Mouse (Mus musculus): Measurements from ENCODE around the gene Slc44a5. TPM values are rescaled to one million over a fixed set of nuclear protein-coding genes. Genes with fewer than 3 reads are reported as not detected.

Slc44a5 gene
- total RNA-seq, 1 experiment, result 0.09 TPM

DNA sequence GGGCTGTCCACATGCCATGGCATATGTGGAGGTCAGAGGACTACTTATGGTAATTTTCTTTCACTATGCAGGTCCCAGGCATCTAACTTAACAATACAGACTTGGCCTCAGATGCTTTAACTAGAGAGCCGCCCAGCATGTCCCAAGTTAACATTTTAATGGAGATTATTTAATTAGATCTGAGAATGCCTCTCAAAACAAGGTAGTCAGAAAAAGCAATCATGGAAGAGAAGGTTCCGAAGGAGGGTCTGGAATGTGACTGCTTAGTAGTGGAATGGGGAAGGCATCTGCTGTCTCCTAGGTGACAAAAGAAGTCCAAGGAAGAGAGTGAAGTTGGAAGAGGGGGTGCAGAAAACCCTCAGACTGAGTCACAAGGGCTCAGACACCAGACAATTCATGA, 7.4 kb downstream of the Slc44a5 start:
- Histone ChIP-seq H3K4me3 (ENCODE audit: insufficient read depth in 1 of 2, low read depth in 1 of 2, low read length in 2 of 2, poor library complexity in 1 of 2, severe bottlenecking in 1 of 2) (no peak overlapping the region), H3K4me1 (ENCODE audit: control insufficient read depth in 2 of 2, insufficient read depth in 2 of 2, low read length in 2 of 2, poor library complexity in 1 of 2) (no peaks in the 10 kb centered on the region), H3K27ac (ENCODE audit: insufficient read depth, low read depth, low read length, poor library complexity, severe bottlenecking) (no peak overlapping the region), H3K9ac (ENCODE audit: insufficient read depth, low read depth, low read length, poor library complexity, severe bottlenecking) (no peak overlapping the region), H3K36me3 (ENCODE audit: control insufficient read depth, insufficient read depth, low read length, poor library complexity, severe bottlenecking) (no peaks in the 10 kb centered on the region), H3K9me3 (ENCODE audit: control insufficient read depth, insufficient read depth, low read depth, low read length) (no peaks in the 10 kb centered on the region)
- in situ Hi-C loops (cut with MboI; ENCODE audit: low sequenced_read_pairs in 2 of 2, unreplicated experiment in 2 of 2), result no loop called here
- TF ChIP-seq ZNF384 (IDR thresholded peaks at IDR 0.05; ENCODE audit: low read depth, low read length) (no peak), ZC3H11A (IDR thresholded peaks at IDR 0.05; ENCODE audit: borderline replicate concordance, low read depth, low read length) (no peak), CHD2 (IDR thresholded peaks at IDR 0.05; ENCODE audit: low read depth, low read length) (no peak), HCFC1 (IDR thresholded peaks at IDR 0.05; ENCODE audit: borderline replicate concordance, insufficient read depth, low read length) (no peak), MAFK (IDR thresholded peaks at IDR 0.05; ENCODE audit: insufficient read depth, low read depth, low read length) (no peak)
- DNase-seq (ENCODE audit: low read depth, low spot score), result no peak

DNA sequence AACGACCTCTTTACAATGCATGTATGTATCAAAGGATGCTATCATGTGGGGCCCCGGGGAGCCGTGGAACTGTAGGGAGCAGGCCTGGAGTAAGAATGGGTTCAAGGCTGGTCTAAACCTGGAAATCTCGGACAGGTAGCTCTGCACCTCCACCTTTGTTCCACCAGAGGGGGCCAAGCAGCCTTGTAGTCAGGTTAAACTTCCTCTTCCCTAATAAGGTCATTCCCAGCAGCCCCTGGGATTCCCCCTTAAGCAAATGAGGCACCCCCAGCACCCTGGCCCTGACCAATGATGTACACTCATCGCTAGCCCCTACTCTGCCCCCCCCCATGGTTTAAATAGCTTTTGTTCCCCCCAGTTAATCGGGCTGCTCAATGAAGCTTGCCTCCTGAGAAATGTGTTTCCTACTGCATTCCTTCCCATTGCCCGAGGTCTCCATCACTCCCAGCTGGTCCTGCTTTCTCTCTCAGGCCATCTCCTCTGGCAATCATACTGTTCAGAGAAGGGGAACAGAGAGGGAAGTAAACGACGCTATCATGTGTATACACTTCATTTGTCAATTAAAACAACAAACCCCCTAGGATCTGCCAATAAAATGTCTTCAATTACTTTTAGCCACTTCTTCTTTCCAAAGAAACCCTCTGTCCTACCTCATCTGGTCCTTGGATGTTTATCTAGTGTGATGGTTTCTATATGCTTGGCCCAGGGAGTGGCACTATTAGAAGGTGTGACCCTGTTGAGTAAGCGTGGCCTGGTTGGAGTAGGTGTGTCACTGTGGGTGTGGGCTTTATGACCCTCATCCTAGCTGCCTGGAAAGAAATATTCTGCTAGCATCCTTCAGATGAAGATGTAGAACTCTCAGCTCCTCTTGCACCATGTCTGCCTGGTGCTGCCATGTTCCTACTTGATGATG, 11.4 kb downstream of the Slc44a5 start:
- no peak for TF ChIP-seq HCFC1 (IDR thresholded peaks at IDR 0.05; ENCODE audit: borderline replicate concordance, insufficient read depth, low read length)
- peak; percentile 82 for TF ChIP-seq ZC3H11A (IDR thresholded peaks at IDR 0.05; ENCODE audit: borderline replicate concordance, low read depth, low read length)
- TF ChIP-seq MAFK (IDR thresholded peaks at IDR 0.05; ENCODE audit: insufficient read depth, low read depth, low read length), result no peak
- in situ Hi-C loops (cut with MboI; ENCODE audit: low sequenced_read_pairs in 2 of 2, unreplicated experiment in 2 of 2), result no loop called here
- no peak overlapping the region for H3K9ac ChIP-seq (ENCODE audit: insufficient read depth, low read depth, low read length, poor library complexity, severe bottlenecking)
- H3K4me1 ChIP-seq (ENCODE audit: control insufficient read depth in 2 of 2, insufficient read depth in 2 of 2, low read length in 2 of 2, poor library complexity in 1 of 2), result no peaks in the 10 kb centered on the region
- no peak overlapping the region for H3K4me3 ChIP-seq (ENCODE audit: insufficient read depth in 1 of 2, low read depth in 1 of 2, low read length in 2 of 2, poor library complexity in 1 of 2, severe bottlenecking in 1 of 2)
- DNase-seq (ENCODE audit: low read depth, low spot score), result no peak
- no peak overlapping the region for H3K27ac ChIP-seq (ENCODE audit: insufficient read depth, low read depth, low read length, poor library complexity, severe bottlenecking)
- no peaks in the 10 kb centered on the region for H3K9me3 ChIP-seq (ENCODE audit: control insufficient read depth, insufficient read depth, low read depth, low read length)
- H3K36me3 ChIP-seq (ENCODE audit: control insufficient read depth, insufficient read depth, low read length, poor library complexity, severe bottlenecking), result no peaks in the 10 kb centered on the region

DNA sequence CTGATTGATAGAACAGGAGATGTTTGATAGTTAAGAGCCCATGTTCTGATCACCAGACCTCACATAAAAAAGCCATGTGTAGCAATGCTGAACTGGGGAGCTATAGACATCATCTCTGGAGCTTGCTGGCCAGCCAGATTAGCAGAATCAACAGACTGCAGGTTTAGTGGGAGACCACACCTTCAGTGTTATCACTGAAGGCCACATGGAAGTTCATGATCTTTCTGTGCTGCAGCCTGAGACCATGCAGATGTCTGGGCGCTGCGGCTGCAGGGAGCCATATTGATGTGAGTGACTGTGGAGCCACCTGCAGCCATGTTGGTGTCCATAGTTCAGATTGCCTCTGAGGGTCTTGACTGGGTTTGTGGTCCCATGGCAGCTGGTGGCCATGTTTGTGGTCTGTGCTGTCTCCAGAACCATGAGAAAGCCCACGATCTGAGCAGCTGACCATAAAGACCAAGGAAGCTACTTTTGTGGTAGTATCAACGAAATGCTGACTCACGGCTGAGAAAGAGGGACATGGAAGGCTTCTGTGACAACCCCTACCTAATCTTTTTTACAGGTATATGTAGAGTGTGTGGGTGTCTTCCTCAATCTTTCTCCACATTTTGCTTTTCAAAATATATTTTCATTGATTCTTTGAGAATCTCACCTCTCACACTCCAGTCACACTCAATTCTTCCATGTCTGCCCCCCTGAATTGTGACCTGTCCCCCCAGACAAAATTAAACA, 26.7 kb downstream of the Slc44a5 start:
- no peak overlapping the region for H3K27ac ChIP-seq (ENCODE audit: insufficient read depth, low read depth, low read length, poor library complexity, severe bottlenecking)

DNA sequence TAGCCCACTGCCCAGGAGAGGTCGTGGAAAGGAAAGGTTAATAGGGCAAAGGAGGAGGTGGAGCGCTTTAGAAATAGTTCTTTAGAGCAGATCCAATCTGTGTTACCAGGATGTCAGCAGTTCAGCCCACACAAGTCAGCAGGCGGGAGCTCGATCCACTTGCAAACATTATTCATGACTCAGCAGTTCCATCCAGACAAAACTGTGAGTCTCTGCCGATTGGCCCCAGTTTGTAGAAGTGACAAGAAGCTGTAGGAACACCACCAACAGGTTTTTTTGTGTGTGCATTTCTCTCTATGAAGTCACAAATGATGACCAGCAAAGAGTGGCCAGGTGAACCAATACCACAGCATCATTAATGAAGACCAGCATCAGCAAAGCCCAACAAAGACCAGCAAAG, 28.1 kb downstream of the Slc44a5 start:
- in situ Hi-C loops (cut with MboI; ENCODE audit: low sequenced_read_pairs in 2 of 2, unreplicated experiment in 2 of 2), result no loop called here
- no peak overlapping the region for H3K4me3 ChIP-seq (ENCODE audit: insufficient read depth in 1 of 2, low read depth in 1 of 2, low read length in 2 of 2, poor library complexity in 1 of 2, severe bottlenecking in 1 of 2)
- no peak overlapping the region for H3K9ac ChIP-seq (ENCODE audit: insufficient read depth, low read depth, low read length, poor library complexity, severe bottlenecking)
- no peak for DNase-seq (ENCODE audit: low read depth, low spot score)
- peak; percentile 84 for TF ChIP-seq MAFK (IDR thresholded peaks at IDR 0.05; ENCODE audit: insufficient read depth, low read depth, low read length)
- TF ChIP-seq HCFC1 (IDR thresholded peaks at IDR 0.05; ENCODE audit: borderline replicate concordance, insufficient read depth, low read length), result no peak
- no peak for TF ChIP-seq ZNF384 (IDR thresholded peaks at IDR 0.05; ENCODE audit: low read depth, low read length)
- no peaks in the 10 kb centered on the region for H3K9me3 ChIP-seq (ENCODE audit: control insufficient read depth, insufficient read depth, low read depth, low read length)
- H3K36me3 ChIP-seq (ENCODE audit: control insufficient read depth, insufficient read depth, low read length, poor library complexity, severe bottlenecking), result no peaks in the 10 kb centered on the region
- no peak overlapping the region for H3K27ac ChIP-seq (ENCODE audit: insufficient read depth, low read depth, low read length, poor library complexity, severe bottlenecking)
- H3K4me1 ChIP-seq (ENCODE audit: control insufficient read depth in 2 of 2, insufficient read depth in 2 of 2, low read length in 2 of 2, poor library complexity in 1 of 2), result no peaks in the 10 kb centered on the region

More for the DNA sequence above, 26.7 kb downstream of the Slc44a5 start:
- in situ Hi-C loops (cut with MboI; ENCODE audit: low sequenced_read_pairs in 2 of 2, unreplicated experiment in 2 of 2), result loop anchor here in 1 of 2 experiments (10.0 kb wide), 1 partner anchor 225 kb away; no protein-coding TSS in a partner anchor
- Histone ChIP-seq H3K9me3 (ENCODE audit: control insufficient read depth, insufficient read depth, low read depth, low read length) (no peaks in the 10 kb centered on the region), H3K36me3 (ENCODE audit: control insufficient read depth, insufficient read depth, low read length, poor library complexity, severe bottlenecking) (no peaks in the 10 kb centered on the region), H3K4me1 (ENCODE audit: control insufficient read depth in 2 of 2, insufficient read depth in 2 of 2, low read length in 2 of 2, poor library complexity in 1 of 2) (no peaks in the 10 kb centered on the region), H3K4me3 (ENCODE audit: insufficient read depth in 1 of 2, low read depth in 1 of 2, low read length in 2 of 2, poor library complexity in 1 of 2, severe bottlenecking in 1 of 2) (no peak overlapping the region), H3K9ac (ENCODE audit: insufficient read depth, low read depth, low read length, poor library complexity, severe bottlenecking) (no peak overlapping the region)
- TF ChIP-seq CHD2 (IDR thresholded peaks at IDR 0.05; ENCODE audit: low read depth, low read length) (no peak), ZNF384 (IDR thresholded peaks at IDR 0.05; ENCODE audit: low read depth, low read length) (no peak), HCFC1 (IDR thresholded peaks at IDR 0.05; ENCODE audit: borderline replicate concordance, insufficient read depth, low read length) (no peak), ZC3H11A (IDR thresholded peaks at IDR 0.05; ENCODE audit: borderline replicate concordance, low read depth, low read length) (no peak), MAFK (IDR thresholded peaks at IDR 0.05; ENCODE audit: insufficient read depth, low read depth, low read length) (no peak)
- DNase-seq (ENCODE audit: low read depth, low spot score), result no peak
